In genomic region chr2:112454862-112455564, GRCm38 (mm10) we compare ENCODE assay signal across 8 mouse cellular contexts. TPM values are rescaled to one million over a fixed set of nuclear protein-coding genes. Genes with fewer than 3 reads are reported as not detected.
DNase-seq lines count a peak whose midpoint lies in the region; ATAC-seq lines count a peak whose summit lies in the region.

TSS of gene Emc7 (plus strand) at chr2:112454997.

- no peaks in the 10 kb centered on the region for H3K9me3 ChIP-seq in hindbrain, embryonic 13.5 days

- H3K36me3 ChIP-seq in hindbrain, embryonic 13.5 days = peaks cover 2% of the 10 kb centered on the region; the same call in 1 of the 2 replicates

- H3K4me2 ChIP-seq in hindbrain, embryonic 13.5 days = peak within 1 kb of the TSS; percentile 79

- peak within 1 kb of the TSS; percentile 93 for H3K4me3 ChIP-seq in hindbrain, embryonic 13.5 days

- no peaks in the 10 kb centered on the region for H3K27me3 ChIP-seq in hindbrain, embryonic 13.5 days

- peak; percentile 97 for ATAC-seq in hindbrain, embryonic 13.5 days (ENCODE audit: low FRiP score)

- H3K27ac ChIP-seq in hindbrain, embryonic 13.5 days = peak within 1 kb of the TSS; percentile 88

- peak; percentile 97 for DNase-seq in NIH3T3 (ENCODE audit: low read depth)
- DNase-seq in cerebellum, postnatal 10 days = peak; percentile 100
- DNase-seq in frontal cortex, postnatal 14 days (ENCODE audit: low spot score in 2 of 2) = peak; percentile 89 to 97
- DNase-seq in layer of hippocampus, postnatal 25 days (ENCODE audit: extremely low spot score in 1 of 2, low spot score in 1 of 2) = peak; percentile 98 to 99
- DNase-seq in lung, postnatal 25 days (ENCODE audit: low spot score) = peak; percentile 97
- DNase-seq in retina, embryonic 14.5 days (ENCODE audit: low spot score) = peak; percentile 97
- peak; percentile 99 for DNase-seq in thymus, postnatal 4 days

- peak within 1 kb of the TSS; percentile 92 for H3K9ac ChIP-seq in hindbrain, embryonic 13.5 days

- under 1% methylated on average over 49 of the region's 49 CpGs for WGBS in hindbrain, embryonic 13.5 days

- H3K4me1 ChIP-seq in hindbrain, embryonic 13.5 days (replicated peaks) = peaks cover 19% of the 10 kb centered on the region

RNA-seq across cellular contexts. Expression of gene Emc7, which starts in this region (rescaled TPM):
- 18.4 and 19.2 TPM in 2 replicates for polyA plus RNA-seq in hindbrain, embryonic 13.5 days (2015; fragmentation: Nextera tagmentation; extraction: Ambion mirVana)
- total RNA-seq in layer of hippocampus, postnatal 25 days (2021) = 10 to 100 TPM; 44.4 to 46.2 TPM

Comparison
In these comparisons a context has a peak if more than half of its experiments do, and no peak if none do; other contexts are left out.
1. Peak in every context shown above with its lines: DNase-seq, ATAC-seq, H3K4me3 ChIP-seq and H3K27ac ChIP-seq.